Mouse (Mus musculus) heart, embryonic 11.5 days (tissue): Measurements from ENCODE around the gene Scg2. TPM values are rescaled to one million over a fixed set of nuclear protein-coding genes. Genes with fewer than 3 reads are reported as not detected.

ENCODE experiments used
- ATAC-seq: fragments of 200-750 bp; cut with Nextera tagmentation; replicated peaks from 2 replicates; pipeline ENCODE4 v1.8.0; 2017; ENCODE audit warnings: moderate library complexity; ENCODE audit not compliant: insufficient number of reproducible peaks, low FRiP score, low TSS enrichment
- H3K27ac ChIP-seq: fragments of 300-500 bp; sonication (generic); 2 replicates; pipeline ENCODE4 v1.5.1; 2014; ENCODE audit warnings: mild to moderate bottlenecking, low read depth, low read length
- H3K27me3 ChIP-seq: fragments of 300-500 bp; sonication (generic); 2 replicates; pipeline ENCODE4 v1.6.1; 2014; ENCODE audit warnings: mild to moderate bottlenecking, low read length, mixed read lengths; ENCODE audit not compliant: control insufficient read depth, insufficient read depth
- H3K36me3 ChIP-seq: fragments of 300-500 bp; sonication (generic); 2 replicates; pipeline ENCODE4 v1.6.1; 2014; ENCODE audit warnings: mild to moderate bottlenecking, low read length, moderate library complexity, mixed read lengths; ENCODE audit not compliant: control insufficient read depth, insufficient read depth
- H3K4me1 ChIP-seq: fragments of 300-500 bp; sonication (generic); 2 replicates; pipeline ENCODE4 v1.6.1; 2014; ENCODE audit warnings: low read length; ENCODE audit not compliant: control insufficient read depth, insufficient read depth
- H3K4me2 ChIP-seq: fragments of 300-500 bp; sonication (generic); 2 replicates; pipeline ENCODE4 v1.6.1; 2014; ENCODE audit warnings: mild to moderate bottlenecking, moderate library complexity
- H3K4me3 ChIP-seq: fragments of 300-500 bp; sonication (generic); 2 replicates; pipeline ENCODE4 v1.5.1; 2014; ENCODE audit warnings: low read depth, low read length
- H3K9ac ChIP-seq: fragments of 300-500 bp; sonication (generic); 2 replicates; pipeline ENCODE4 v1.6.1; 2014; ENCODE audit warnings: mild to moderate bottlenecking, low read depth, low read length, moderate library complexity
- H3K9me3 ChIP-seq: fragments of 300-500 bp; sonication (generic); replicated peaks from 2 replicates; pipeline ENCODE4 v1.6.1; 2016; ENCODE audit warnings: low read length; ENCODE audit not compliant: control insufficient read depth
- WGBS: fragments of 180-500 bp; shearing (Covaris S2); extraction: QIAGEN DNeasy Blood & Tissue Kit; methylation state at CpG from one replicate; pipeline ENCODE4 v1.1.7; 2014; ENCODE audit not compliant: insufficient replicate concordance; 5-methylcytosine and 5-hydroxymethylcytosine counted together
- polyA plus RNA-seq: library from polyadenylated mRNA; unstranded; fragments of >200 nt; fragmentation: Nextera tagmentation; extraction: Ambion mirVana; gene quantifications from 2 replicates; pipeline ENCODE4 v1.2.1, GENCODE M21; 2014

Scg2 gene
- polyA plus RNA-seq, 1 experiment from 2014 or later: 0.44 TPM

- H3K27me3 ChIP-seq: no peaks in the 10 kb centered on the region
- H3K36me3 ChIP-seq: no peaks in the 10 kb centered on the region
- no peaks in the 10 kb centered on the region for H3K9me3 ChIP-seq
- H3K4me1 ChIP-seq: no peaks in the 10 kb centered on the region
- no peak overlapping the region for H3K9ac ChIP-seq
- no peak overlapping the region for H3K27ac ChIP-seq
- no peak for ATAC-seq
- WGBS: 61% methylated on average over 10 of the region's 10 CpGs
- H3K4me2 ChIP-seq: no peak overlapping the region
- H3K4me3 ChIP-seq: no peak overlapping the region
Observed at GRCm38 (mm10) chr1:79401090-79402012, 38.6 kb downstream of the Scg2 start.

GRCm38 (mm10) chr1:79400284-79400683 lies 39.6 kb downstream of the Scg2 start:
- Histone ChIP-seq H3K4me2 (no peak overlapping the region), H3K9me3 (no peaks in the 10 kb centered on the region), H3K27ac (no peak overlapping the region), H3K4me1 (no peaks in the 10 kb centered on the region), H3K36me3 (no peaks in the 10 kb centered on the region), H3K4me3 (no peak overlapping the region), H3K9ac (no peak overlapping the region), H3K27me3 (no peaks in the 10 kb centered on the region)
- no peak for ATAC-seq
- WGBS: 70% methylated on average over 5 of the region's 5 CpGs

Other genes with a start within 250 kb of the Scg2 start
- 0.08 and 0.30 TPM in 2 replicates for gene Ap1s3, start 231.9 kb upstream of the Scg2 start, polyA plus RNA-seq